Mouse (Mus musculus): ENCODE data around the gene E430018J23Rik.
"Not testable (repeated sequence)": the region's sequence is repeated elsewhere in the genome, so short reads cannot be mapped to it uniquely, and the experiment has no call there.

The E430018J23Rik gene

DNA sequence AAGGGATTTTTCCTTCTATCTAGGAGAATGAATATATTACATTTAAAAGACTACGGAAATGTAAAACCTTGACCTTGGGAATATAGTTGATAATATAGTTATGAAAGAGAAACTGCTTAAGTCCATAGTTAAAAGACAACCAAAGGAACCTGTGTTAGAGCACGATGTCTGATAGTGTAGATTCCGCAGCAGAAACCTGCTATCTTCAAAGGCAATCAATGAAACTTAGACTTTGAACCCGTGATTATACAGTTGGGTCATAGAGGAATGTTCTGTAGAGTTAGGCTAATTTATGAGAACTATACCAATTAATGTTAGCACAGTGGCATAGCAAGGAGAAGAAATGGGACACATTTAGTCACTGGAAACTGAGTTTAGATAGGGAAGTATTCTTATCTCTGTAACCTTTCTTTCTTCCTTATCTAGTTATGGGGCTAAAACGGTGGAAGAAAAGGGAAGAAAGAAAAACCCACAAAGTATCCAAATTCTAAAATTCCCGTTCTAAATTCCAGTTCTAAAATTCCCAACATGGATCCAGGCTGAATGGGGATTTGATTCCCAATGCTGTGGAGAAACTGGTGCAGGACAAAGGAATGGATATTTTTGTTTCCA is 15.0 kb downstream of the E430018J23Rik start:
- DNase-seq (ENCODE audit: low spot score in 2 of 2) = no peak

DNA sequence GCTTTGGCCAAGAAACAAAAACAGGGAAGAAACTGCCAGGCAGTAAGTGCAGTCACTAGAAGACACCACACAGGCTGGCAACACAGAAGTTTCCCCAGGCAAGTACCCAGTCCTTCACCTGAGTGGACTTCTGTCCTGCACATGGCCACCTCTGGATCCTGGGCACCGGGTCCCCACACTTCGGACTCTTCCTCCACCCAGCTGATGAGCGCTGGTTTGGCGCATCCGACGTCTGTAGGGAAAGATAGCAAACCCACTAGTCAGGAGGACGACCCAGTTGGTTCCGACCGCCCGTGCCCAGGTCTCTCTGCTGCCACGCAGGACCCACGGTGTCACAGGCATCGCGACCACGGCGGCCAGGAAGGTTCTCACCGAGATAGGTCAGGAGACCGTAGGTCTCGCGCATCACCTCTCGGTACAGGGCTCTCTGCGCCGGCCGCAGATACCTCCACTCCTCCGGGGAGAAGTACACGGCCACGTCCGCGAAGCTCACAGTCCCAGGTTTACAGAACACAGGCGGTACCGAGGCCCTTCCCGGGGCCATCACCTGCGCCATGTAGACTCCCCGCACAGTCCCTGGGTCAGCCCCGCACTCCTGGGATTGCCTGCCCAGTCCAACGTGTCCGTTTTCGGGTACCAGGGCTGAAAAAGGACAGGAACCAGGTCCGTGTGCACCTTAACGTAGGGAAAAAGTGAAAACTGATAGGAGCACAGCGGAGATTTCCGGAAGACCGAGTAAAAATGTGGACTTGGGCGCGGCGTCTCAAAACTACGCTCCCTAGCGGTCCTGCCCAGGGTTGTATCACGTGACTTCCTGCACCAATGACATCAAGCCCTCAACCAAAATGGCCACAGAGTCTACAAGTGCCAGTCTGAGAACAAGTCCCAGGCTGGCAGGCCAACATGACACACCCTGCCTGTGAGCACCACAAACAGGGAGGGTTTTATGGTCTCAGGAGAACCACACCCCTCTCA is 17.9 kb downstream of the E430018J23Rik start, which contains the start of gene Zfp747:
TSS of gene Zfp747 (minus strand) at position 780 of the 975 bp plus-strand sequence.
- DNase-seq (ENCODE audit: low spot score in 2 of 2) = peak; percentile 78 to 85

DNA sequence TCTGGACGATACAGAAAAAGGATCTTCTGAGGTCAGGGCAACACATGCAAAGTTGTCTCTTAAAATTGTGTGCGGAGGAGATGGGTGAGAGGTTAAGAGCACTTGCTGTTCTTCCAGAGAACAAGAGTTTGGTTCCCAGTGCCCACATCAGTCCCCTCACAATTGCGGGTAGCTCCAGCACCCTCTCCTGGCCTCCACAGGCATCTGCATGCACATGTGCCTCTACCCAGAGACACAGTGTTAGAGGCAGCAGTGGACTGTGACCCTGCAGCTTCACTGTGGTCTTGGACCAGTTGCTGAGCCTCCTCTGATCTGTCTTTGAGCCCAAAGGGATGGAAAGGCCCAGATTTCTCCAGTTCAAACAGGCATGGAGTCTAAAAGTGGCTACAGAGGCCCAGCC is 21.6 kb downstream of the E430018J23Rik start:
- not testable (repeated sequence) for DNase-seq (ENCODE audit: low spot score in 2 of 2)

DNA sequence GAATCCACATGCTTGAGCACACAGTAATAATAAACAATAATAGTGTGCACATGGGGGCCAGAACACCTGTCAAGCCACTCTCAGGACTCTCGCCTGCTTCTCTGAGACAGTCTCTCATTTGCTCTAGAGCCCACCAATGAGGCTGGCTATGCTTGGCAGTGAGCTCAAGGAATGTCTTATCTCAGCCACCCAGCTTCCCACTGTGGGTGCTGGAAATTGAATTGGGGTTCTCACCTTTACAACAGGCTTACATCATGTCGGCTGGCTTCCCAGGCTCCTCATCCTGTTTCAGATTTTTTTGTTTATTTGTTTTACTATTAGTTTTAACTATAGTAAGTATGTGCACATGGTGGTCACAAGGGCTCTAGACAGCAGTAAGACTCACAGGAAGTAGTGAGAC is 22.2 kb downstream of the E430018J23Rik start:
- no peak for DNase-seq (ENCODE audit: low spot score in 2 of 2)

DNA sequence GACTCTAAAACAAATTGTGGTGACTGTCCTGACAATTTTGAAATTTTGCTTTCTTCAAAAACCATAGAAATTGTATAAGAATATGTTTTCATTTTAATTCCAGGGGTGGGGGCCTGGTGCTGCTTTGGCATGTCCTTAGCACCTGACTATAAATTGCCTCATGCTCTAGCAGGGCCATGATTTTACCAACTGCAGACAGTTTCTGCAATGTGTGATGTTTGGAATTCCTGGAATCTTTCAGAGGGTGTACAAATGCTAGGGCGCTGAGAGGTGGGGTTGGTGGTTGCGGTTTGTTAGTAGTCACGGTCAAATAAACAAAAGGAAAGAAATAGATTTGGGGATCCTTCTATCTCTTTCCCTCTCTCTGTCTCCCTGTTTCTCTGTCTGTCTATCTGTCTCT is 27.2 kb downstream of the E430018J23Rik start:
- no peak for DNase-seq (ENCODE audit: low spot score in 2 of 2)

DNA sequence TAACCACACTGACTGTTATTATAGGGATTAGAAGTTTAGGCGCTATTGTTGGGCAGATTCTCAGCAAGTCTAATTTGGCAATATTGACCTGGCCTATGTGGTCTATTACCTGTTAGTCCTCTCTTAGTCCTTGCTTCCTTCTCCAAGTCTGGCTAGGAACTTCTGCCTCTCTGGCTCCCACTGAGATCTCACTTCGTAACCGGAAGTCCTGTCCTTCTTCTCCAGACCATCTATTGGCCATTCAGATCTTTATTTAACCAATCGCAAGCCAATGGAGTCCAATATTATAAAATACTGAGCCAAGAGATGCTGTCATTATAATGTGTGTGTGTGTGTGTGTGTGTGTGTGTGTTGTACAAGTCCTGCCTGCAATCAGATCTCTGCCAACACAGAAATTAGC is 29.3 kb downstream of the E430018J23Rik start:
- no peak for DNase-seq (ENCODE audit: low spot score in 2 of 2)

DNA sequence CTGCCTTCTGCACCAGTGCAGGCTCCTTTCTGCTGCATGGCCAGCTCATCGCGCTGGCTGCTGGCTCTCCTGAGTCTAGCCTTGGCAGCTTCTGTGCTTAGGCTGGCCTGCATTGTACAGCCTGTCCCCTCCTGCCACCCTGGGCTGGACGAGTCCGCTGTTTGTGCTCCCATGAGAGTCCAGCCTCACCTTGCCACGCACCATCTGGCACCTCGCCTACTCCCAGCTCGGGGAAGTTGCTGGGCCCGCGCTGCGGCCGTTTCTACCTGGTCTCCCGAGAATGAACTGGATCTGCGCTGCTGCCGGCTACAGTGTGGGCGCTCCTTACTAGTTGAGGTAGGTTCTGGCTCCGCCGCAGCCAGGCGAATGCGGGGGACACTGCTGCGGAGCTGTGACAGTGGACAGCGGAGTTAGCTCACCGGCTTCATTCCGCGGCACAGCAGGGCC is 29.9 kb downstream of the E430018J23Rik start:
- DNase-seq (ENCODE audit: low spot score in 2 of 2) = no peak

DNA sequence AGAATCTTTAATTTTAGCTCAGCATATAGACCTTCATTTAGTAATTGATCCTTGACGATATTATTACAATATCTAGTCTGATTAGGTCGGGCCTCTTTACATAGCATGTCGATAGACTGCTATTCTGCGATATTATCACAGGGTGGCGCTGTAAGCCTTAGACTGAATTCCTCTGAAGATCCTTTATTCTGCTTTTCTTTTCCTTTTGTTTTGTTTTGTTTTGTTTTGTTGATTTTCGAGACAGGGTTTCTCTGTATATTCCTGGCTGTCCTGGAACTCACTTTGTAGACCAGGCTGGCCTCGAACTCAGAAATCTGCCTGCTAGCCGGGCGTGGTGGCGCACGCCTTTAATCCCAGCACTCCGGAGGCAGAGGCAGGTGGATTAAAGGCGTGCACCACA is 31.0 kb downstream of the E430018J23Rik start:
- not testable (repeated sequence) for DNase-seq (ENCODE audit: low spot score in 2 of 2)

DNA sequence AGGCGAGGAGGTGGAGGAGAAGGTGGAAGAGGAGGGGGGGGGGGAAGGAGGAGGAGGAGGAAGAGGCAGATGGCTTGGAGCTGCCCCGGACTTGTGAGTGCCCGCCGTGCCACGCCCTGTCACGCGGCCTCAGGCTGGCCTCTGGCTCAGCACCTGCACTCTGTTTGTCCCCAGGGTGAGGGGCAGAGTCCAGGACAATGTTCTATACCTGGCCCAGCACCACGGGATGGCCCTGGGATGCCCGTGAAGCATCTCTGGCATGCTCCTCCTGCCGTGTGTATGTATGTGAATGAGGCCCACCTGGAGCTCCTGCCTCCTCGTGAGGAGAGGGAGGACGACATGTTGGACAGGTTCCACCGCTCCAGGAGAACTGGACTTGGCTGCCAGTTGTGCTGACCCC is 32.0 kb downstream of the E430018J23Rik start:
- DNase-seq (ENCODE audit: low spot score in 2 of 2) = no peak

DNA sequence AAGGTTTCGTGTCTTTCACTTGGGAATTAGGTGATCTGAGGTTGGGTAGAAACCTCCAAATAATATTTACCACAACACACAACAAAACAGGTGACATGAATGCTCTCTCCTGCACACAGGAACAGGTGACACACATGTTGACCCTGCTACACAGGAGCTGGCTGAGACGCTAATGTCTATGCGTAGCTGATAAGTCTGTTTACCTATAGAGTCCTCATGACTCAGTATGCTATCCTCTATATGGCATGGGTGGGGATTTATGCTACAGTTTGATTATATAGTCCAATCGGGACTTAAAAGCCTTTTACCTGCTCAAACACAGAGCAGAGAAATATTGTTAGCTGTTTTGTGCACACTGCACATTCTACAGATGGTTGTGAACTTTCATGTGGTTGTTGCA is 33.2 kb downstream of the E430018J23Rik start:
- no peak for DNase-seq (ENCODE audit: low spot score in 2 of 2)

DNA sequence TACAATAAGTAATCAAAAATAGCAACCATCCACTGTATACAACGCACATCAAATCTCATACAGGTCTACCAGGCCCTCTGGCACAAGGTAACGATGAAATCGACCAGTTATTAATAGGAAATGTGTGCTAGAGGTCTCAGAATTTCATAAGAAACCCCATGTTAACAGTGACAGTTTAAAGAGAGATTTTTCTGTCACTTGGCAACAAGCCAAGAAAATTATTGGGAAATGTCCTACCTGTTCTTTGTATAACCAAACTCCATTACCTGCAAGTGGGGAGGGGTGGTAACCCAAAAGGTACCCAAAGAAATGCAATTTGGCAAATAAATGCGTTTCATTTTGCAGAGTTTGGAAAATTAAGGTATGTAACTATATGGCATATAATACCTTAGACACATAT is 35.0 kb downstream of the E430018J23Rik start:
- no peak for DNase-seq (ENCODE audit: low spot score in 2 of 2)

DNA sequence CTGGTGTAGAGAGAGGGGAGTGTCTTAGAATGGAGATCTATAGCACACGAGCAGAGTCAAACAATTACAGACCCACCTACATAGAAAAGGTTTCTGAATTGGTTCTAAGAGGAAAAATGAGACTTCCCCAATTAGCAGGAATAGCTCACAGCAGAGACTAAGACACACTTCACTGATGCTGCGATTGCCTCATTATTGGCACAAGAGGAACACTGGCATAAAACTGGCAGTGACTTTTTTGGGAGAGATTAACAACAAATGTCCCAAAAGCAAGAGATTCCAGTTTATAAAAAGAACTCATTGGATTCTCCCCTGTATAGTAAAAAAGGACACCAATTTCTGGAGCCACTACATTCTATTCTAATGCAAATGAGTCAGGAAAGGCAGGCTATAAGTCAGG is 35.6 kb downstream of the E430018J23Rik start:
- no peak for DNase-seq (ENCODE audit: low spot score in 2 of 2)

DNA sequence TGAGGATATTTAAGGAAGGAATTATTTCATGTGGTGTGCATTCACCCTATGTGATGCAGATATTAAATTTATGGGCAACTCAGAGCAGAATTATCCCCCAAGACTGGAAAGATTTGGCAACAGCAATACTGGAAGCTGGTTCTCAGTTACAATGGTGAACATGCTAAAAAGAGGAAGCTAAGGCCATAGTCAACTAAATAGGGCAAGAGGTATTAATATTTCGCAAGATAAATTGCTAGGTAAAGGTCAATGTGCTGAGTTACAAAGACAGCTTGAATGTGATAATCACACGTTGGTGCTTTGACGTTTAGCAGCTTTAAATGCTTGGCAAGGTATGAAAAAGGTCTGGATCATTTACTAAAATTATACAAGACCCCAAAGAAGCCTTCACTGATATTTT is 37.6 kb downstream of the E430018J23Rik start:
- DNase-seq (ENCODE audit: low spot score in 2 of 2) = no peak

DNA sequence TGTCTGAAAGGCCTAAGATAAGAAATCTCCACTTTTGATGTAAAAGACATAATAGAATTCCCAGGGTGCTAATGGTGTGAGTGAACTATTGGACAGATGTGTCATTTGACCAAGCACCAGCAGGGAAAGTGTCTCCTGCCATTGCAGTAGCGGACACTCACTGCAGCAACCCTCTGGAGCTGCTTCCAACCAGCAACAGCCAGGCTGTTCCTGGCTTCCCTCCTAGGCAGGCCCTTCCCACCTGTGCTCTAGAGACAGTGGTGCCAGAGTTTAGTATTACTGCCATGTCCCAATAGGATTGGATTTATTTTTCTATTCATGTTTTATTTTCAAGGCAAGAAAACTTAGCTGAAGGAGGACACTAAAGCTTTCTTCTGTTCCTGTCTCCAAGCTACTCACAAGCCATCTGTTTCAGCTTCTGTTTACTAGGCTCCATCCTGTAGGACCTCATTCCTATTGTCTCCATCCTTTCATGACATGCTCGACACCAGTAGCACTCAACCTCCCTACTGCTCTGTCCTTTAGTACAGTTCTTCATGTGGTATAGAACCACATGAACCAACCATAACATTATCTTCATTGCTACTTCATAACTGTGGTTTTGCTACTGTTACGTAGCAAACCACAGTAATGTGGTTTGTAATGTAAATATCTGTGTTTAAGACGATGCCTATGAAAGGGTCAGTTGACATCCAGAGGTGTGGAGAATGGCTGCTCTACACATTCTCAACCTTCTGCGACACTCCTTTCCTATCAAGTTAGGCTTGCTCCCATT is 42.0 kb downstream of the E430018J23Rik start:
- no peak for DNase-seq (ENCODE audit: low spot score in 2 of 2)

DNA sequence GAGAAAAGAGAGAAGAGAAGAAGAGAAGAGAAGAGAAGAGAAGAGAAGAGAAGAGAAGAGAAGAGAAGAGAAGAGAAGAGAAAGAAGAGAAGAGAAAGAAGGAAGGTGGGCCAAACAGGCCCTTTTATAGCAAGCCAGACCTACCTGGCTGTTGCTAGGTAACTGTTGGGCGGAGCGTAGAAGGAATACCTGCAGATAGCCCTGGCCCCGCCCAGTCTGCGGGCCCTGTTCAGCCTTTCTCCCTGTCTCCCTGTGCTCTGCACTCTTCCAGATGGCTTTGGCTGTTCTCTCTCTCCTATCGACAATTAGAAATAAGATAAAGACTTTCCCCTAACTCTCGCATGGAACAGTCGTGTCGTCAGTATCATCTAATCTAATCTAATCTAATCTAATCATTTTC is 46.8 kb downstream of the E430018J23Rik start:
- no peak for DNase-seq (ENCODE audit: low spot score in 2 of 2)

DNA sequence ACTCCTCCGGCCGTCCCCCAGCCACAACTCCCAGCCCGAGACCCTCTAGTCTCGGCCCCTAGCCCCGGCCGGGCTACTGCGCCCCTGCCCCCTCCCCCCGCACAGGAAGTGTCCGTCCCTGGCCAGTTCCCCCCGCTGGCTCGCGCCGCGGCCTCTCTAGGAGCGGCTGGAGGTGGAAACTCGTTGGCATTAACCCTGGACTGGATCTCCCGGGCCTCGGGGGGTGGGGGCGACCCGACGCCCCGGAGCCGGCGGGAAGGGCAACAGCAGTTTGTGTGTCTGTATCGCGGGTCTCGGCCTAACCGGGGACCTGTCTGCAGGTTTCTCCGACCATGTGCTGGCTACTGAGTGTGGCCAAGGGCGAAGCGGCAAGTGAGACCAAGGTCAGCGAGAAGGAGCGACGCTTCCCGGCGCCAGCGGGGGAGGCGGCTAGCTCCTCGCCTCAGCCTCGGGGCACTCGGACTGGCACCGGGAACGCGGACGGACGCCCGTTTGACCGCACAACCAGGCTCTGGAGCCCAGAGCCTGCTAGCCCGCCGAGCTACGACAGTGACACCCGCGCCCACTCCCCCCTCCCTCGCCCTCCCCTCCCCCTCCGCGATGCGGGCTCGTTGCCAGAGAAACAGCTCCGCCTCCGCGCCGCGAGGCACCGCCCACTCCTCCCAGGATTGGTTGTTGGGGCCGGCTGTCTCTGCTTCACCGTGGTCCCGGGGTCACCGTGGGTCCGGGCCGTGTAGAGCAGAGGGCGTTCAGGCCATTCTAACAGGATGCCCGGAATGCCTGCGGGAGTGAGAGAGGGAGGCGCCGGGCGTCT is 47.7 kb downstream of the E430018J23Rik start, which contains the start of gene Zfp768:
TSS of gene Zfp768 (minus strand) at position 78 of the 814 bp plus-strand sequence.
- DNase-seq (ENCODE audit: low spot score in 2 of 2) = peak; percentile 77 to 81

DNA sequence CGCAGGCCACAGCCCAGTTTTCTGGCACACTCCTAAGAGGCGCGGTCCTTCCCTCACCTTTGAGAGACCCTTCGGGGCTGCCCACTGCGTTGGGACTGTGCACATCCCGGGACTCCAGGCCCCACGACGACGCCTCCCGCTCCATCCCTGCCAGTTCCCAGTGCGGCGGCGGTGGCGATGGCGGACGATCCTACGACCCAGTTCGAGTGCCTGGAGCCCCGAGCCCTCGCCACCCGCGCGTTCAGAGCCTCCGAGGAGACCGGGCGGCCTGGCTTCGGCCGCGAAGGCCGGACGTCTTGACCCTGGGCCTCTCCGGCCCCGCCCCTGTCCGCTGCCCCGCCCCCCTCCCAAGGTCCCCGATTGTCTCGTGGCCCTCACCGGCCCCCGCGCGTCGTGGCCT is 48.3 kb downstream of the E430018J23Rik start:
- DNase-seq (ENCODE audit: low spot score in 2 of 2) = peak in 1 of 2 experiments; percentile 32

DNA sequence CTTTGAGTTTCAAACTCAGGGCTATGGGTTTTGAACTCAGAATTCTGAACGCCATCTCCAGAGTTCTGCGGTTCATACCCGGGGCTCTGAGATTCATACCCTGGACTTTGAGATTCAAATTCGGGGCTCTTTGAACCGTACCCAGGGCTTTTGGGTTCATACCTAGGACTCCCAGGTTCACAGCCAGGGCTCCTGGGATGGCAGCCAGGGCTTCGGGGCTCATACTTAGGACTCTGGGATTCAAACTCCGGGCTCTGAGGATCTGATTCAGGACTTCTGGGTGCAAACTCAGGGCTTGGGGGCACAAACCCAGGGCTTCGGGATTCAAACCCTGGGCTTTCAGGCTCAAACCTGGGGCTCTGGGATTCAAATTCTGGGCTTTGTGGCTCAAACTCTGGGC is 49.1 kb downstream of the E430018J23Rik start:
- DNase-seq (ENCODE audit: low spot score in 2 of 2) = no peak

DNA sequence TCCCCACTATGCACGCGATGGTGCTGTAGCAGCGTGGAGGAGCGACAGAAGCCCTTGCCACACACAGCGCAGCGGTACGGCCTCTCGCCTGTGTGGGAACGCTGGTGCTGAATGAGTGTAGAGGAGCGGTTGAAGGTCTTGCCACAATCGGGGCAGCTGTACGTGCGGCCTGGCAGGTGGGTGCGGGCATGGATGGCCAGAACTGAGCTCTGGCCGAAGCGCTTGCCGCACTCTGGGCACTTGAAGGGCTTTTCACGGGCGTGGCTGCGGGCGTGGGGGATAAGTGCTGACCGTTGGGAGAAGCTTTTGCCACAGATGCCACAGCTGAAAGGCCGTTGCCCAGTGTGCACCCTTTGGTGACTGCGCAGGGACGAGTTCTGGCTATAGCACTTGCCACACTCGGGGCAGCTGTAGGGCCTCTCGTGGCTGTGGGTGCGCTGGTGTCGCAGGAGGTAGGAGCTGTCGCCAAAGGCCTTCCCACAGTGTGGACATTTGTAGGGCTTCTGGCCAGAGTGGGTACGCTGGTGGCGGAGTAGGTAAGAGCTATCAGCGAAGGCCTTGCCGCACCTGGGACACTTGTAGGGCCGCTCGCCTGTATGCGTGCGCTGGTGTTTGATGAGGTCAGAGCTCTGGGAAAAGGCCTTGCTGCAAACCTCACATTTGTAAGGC is 49.9 kb downstream of the E430018J23Rik start:
- no peak for DNase-seq (ENCODE audit: low spot score in 2 of 2)

DNA sequence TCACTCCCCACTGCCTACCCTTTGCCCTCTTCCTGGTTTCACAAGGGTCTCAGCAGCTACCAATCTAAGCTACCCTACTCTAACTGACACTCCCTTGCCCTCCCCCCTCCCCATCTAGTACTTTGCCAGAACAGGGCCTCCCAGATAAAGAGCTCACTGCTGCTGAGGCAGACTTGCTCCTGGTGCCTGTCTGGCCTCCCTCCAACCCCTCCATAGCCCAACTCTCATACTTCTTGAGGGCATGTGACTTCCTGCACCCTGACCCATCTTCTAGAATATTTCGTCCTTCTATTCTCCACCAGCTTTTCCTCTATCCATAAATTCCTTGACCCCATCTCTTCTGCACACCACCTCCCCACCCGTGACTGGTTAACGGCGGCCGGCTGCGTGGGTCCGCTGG is 50.5 kb downstream of the E430018J23Rik start:
- DNase-seq (ENCODE audit: low spot score in 2 of 2) = no peak

DNA sequence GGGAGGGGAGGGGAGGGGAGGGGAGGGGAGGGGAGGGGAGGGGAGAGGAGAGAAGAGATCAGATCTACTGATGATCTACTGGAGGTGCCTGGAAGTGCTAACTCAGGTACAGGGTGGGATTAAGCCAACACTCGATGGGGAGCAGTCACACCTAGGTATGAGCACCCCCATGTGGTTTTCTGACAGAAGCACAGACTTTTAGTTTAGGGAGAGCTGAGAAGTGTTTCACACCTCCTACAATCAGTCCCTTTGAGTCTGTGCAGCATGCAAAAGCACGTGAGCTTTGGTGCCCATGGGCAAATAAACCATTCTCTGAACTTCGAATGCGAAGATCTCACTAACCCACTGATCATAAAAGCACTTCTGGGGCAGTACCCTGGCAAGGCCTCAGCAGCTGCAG is 51.1 kb downstream of the E430018J23Rik start:
- DNase-seq (ENCODE audit: low spot score in 2 of 2) = no peak

All from frontal cortex, postnatal 14 days (tissue).